Mouse (Mus musculus): ENCODE measurements at regions not wholly inside any gene's neighbourhood (a gene's known extent, or its start where the extent isn't known, plus 50 kb on each side); places are given as distances from the start of the nearest gene placed in this dataset.

GRCm38 (mm10) chr2:117963526-117963925, 148.2 kb upstream of the Thbs1 start:
- WGBS = 90% methylated on average over 2 of the region's 2 CpGs
- H3K9me3 ChIP-seq (replicated peaks) = no peaks in the 10 kb centered on the region
- H3K4me3 ChIP-seq = no peak overlapping the region
- no peak for DNase-seq (ENCODE audit: low spot score)
- H3K27ac ChIP-seq (replicated peaks) = no peak overlapping the region
- no peaks in the 10 kb centered on the region for H3K36me3 ChIP-seq
- no peaks in the 10 kb centered on the region for H3K4me1 ChIP-seq
- no peaks in the 10 kb centered on the region for H3K27me3 ChIP-seq (ENCODE audit: low read depth, poor library complexity, severe bottlenecking)

GRCm38 (mm10) chr2:117965758-117966157, 145.9 kb upstream of the Thbs1 start:
- 87% methylated on average over 4 of the region's 4 CpGs for WGBS
- DNase-seq (ENCODE audit: low spot score) = no peak
- Histone ChIP-seq H3K27me3 (ENCODE audit: low read depth, poor library complexity, severe bottlenecking) (no peaks in the 10 kb centered on the region), H3K9me3 (replicated peaks) (no peaks in the 10 kb centered on the region), H3K4me3 (no peak overlapping the region), H3K27ac (replicated peaks) (no peak overlapping the region), H3K36me3 (no peaks in the 10 kb centered on the region), H3K4me1 (no peaks in the 10 kb centered on the region)

- H3K4me3 ChIP-seq = no peak overlapping the region
- WGBS = 100% methylated on average over 1 of the region's 1 CpGs
- H3K9me3 ChIP-seq (replicated peaks) = no peaks in the 10 kb centered on the region
- H3K27ac ChIP-seq (replicated peaks) = no peak overlapping the region
- H3K4me1 ChIP-seq = no peaks in the 10 kb centered on the region
- DNase-seq (ENCODE audit: low spot score) = no peak
- H3K27me3 ChIP-seq (ENCODE audit: low read depth, poor library complexity, severe bottlenecking) = no peaks in the 10 kb centered on the region
- no peaks in the 10 kb centered on the region for H3K36me3 ChIP-seq
These were observed 142.9 kb upstream of the Thbs1 start for GRCm38 (mm10) chr2:117968731-117969130.

DNA sequence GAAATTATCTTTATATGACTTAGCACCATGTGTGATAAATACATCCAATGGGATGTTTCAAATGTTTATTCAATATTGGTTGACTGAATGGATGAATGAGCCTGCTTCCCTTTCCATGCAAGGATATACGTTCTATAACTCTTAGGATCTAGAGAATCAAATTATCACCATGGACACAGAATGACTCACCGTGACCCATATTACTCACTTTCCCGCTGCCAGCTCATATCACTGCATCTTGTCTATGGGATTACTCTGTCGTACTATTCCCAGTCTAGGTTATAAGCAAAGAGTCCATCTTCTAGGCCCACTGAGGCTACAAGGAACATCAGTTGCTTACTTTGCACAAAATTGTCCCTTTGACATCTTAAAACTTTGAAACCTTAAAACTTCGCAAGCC, 141.0 kb upstream of the Thbs1 start:
- Histone ChIP-seq H3K9me3 (replicated peaks) (no peaks in the 10 kb centered on the region), H3K4me3 (no peak overlapping the region), H3K27me3 (ENCODE audit: low read depth, poor library complexity, severe bottlenecking) (no peaks in the 10 kb centered on the region), H3K4me1 (no peaks in the 10 kb centered on the region), H3K27ac (replicated peaks) (no peak overlapping the region), H3K36me3 (no peaks in the 10 kb centered on the region)
- WGBS = 94% methylated on average over 5 of the region's 5 CpGs
- DNase-seq (ENCODE audit: low spot score) = no peak

DNA sequence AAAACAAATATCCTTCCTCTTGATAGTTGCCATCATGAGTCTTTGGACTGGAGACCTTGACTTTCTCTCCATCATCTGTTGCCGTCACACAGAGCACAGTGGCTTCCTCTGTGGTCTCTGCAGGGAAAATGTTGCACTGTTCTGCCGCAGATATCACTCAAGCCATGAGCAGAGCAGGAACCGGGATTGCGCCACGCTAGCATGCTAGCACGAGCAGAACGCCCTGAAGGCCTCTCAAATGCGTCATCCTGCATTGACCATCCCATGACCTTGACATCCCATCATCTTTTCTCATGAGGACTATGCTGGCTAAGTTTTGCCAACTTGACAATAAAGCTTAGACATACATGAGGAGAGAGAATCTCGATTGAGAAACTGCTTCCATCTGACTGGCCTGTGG, 134.6 kb upstream of the Thbs1 start:
- Histone ChIP-seq H3K27me3 (ENCODE audit: low read depth, poor library complexity, severe bottlenecking) (no peaks in the 10 kb centered on the region), H3K4me1 (no peaks in the 10 kb centered on the region)
- DNase-seq (ENCODE audit: low spot score) = no peak

DNA sequence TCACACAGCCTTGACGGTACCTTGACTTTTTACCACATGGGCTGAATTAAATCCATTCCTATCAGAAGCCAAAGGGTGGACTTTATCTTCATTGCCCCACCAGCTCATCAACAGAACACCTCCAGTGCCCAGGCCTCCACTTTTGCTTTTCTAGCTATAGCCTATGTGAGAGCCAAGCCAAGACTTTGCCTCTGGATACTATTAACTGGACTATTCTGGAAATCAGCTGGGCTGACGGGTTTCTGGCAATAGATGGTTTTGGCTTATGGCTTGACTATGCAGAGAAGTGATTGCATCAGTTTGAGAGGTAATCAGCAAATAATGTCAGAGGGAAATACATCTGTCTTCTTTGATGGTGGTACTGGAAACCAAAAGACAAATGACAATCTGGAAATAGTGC, 130.8 kb upstream of the Thbs1 start:
- Histone ChIP-seq H3K36me3 (no peaks in the 10 kb centered on the region), H3K4me1 (no peaks in the 10 kb centered on the region), H3K4me3 (no peak overlapping the region), H3K27ac (replicated peaks) (no peak overlapping the region), H3K27me3 (ENCODE audit: low read depth, poor library complexity, severe bottlenecking) (no peaks in the 10 kb centered on the region), H3K9me3 (replicated peaks) (no peaks in the 10 kb centered on the region)
- WGBS = 95% methylated on average over 2 of the region's 2 CpGs
- no peak for DNase-seq (ENCODE audit: low spot score)

More for the DNA sequence above, 134.6 kb upstream of the Thbs1 start:
- Histone ChIP-seq H3K27ac (replicated peaks) (no peak overlapping the region), H3K9me3 (replicated peaks) (no peaks in the 10 kb centered on the region), H3K4me3 (no peak overlapping the region), H3K36me3 (no peaks in the 10 kb centered on the region)
- WGBS = 94% methylated on average over 9 of the region's 9 CpGs

DNA sequence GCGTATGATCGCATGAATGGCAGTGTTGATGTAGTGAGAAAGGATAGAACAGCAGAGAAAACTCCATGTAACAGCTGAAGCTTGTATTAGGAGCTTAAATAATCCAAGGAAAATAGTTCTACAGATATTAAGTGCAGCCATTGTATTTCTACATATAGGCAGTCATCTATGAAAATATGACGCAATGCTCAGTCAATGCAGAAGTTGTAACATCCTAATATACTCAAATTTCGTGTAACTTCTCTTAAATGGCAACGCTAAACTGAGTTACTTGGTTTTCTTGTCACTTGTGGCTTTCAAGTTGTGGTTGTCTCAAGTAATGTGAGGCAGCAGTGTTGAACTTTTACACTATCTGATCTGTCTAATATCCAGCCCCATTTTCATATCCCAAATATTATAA, 127.1 kb upstream of the Thbs1 start:
- no peak overlapping the region for H3K27ac ChIP-seq (replicated peaks)
- 0 out of 2 replicates have a peak, but pooled peaks cover 4% of the 10 kb centered on the region for H3K4me1 ChIP-seq
- no peaks in the 10 kb centered on the region for H3K27me3 ChIP-seq (ENCODE audit: low read depth, poor library complexity, severe bottlenecking)
- no peaks in the 10 kb centered on the region for H3K36me3 ChIP-seq
- DNase-seq (ENCODE audit: low spot score) = no peak
- 95% methylated on average over 5 of the region's 5 CpGs for WGBS
- H3K4me3 ChIP-seq = no peak overlapping the region
- H3K9me3 ChIP-seq (replicated peaks) = no peaks in the 10 kb centered on the region

- 87% methylated on average over 10 of the region's 10 CpGs for WGBS
- no peak for DNase-seq (ENCODE audit: low spot score)
- Histone ChIP-seq H3K27me3 (ENCODE audit: low read depth, poor library complexity, severe bottlenecking) (no peaks in the 10 kb centered on the region), H3K4me3 (no peak overlapping the region), H3K27ac (replicated peaks) (no peak overlapping the region), H3K36me3 (no peaks in the 10 kb centered on the region), H3K4me1 (0 out of 2 replicates have a peak, but pooled peaks cover 4% of the 10 kb centered on the region), H3K9me3 (replicated peaks) (no peaks in the 10 kb centered on the region)
These were observed 124.1 kb upstream of the Thbs1 start for GRCm38 (mm10) chr2:117987426-117988215.

DNA sequence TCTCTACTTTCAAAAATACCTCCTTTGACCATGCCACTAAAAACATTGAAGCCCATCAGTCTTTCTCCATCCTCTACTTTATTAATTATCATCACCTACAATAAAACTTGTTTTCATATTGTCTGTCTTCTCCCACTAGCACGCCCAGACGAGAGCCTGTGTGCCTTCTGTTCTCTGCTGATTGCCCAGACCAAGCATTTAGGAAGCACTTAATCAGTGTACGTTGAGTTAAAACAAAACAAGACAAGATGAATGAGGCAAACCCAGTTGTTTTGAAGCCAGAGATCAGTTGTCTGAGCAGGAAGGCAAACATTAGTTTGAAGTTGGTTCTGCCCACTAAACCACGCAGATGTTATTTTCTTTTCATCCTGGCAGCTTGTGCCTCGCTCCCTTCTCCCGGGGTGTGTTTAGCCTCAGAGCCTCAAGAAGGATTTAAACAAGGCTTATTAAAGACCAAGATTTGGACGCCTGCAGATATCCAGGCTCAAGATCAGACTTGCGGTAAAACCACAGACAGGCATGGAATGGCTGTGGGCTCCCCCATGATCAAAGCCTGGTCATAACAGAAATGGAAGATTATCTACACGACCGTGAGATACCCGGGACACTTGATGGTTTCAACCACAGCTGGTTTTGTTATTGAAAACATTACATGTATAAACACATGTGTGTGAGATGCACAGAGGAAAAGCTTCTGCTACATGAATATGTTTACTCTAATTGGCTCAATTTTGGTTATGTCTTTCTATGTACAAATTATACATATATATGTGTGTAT, 123.1 kb upstream of the Thbs1 start:
- no peaks in the 10 kb centered on the region for H3K27me3 ChIP-seq (ENCODE audit: low read depth, poor library complexity, severe bottlenecking)
- H3K27ac ChIP-seq (replicated peaks) = no peak overlapping the region
- 0 out of 2 replicates have a peak, but pooled peaks cover 4% of the 10 kb centered on the region for H3K4me1 ChIP-seq
- H3K4me3 ChIP-seq = no peak overlapping the region
- no peak for DNase-seq (ENCODE audit: low spot score)
- WGBS = 71% methylated on average over 11 of the region's 11 CpGs
- no peaks in the 10 kb centered on the region for H3K9me3 ChIP-seq (replicated peaks)
- H3K36me3 ChIP-seq = no peaks in the 10 kb centered on the region

- H3K4me1 ChIP-seq = 0 out of 2 replicates have a peak, but pooled peaks cover 4% of the 10 kb centered on the region
- H3K27me3 ChIP-seq (ENCODE audit: low read depth, poor library complexity, severe bottlenecking) = no peaks in the 10 kb centered on the region
- no peaks in the 10 kb centered on the region for H3K36me3 ChIP-seq
- no peak overlapping the region for H3K4me3 ChIP-seq
- no peaks in the 10 kb centered on the region for H3K9me3 ChIP-seq (replicated peaks)
- WGBS = 90% methylated on average over 8 of the region's 8 CpGs
- no peak for DNase-seq (ENCODE audit: low spot score)
- no peak overlapping the region for H3K27ac ChIP-seq (replicated peaks)
These were observed 122.5 kb upstream of the Thbs1 start for GRCm38 (mm10) chr2:117989215-117989614.

GRCm38 (mm10) chr2:117996130-117997083, 115.3 kb upstream of the Thbs1 start:
- 83% methylated on average over 14 of the region's 14 CpGs for WGBS
- Histone ChIP-seq H3K27me3 (ENCODE audit: low read depth, poor library complexity, severe bottlenecking) (no peaks in the 10 kb centered on the region), H3K27ac (replicated peaks) (no peak overlapping the region), H3K36me3 (no peaks in the 10 kb centered on the region), H3K4me1 (no peaks in the 10 kb centered on the region), H3K4me3 (no peak overlapping the region), H3K9me3 (replicated peaks) (no peaks in the 10 kb centered on the region)
- DNase-seq (ENCODE audit: low spot score) = no peak

DNA sequence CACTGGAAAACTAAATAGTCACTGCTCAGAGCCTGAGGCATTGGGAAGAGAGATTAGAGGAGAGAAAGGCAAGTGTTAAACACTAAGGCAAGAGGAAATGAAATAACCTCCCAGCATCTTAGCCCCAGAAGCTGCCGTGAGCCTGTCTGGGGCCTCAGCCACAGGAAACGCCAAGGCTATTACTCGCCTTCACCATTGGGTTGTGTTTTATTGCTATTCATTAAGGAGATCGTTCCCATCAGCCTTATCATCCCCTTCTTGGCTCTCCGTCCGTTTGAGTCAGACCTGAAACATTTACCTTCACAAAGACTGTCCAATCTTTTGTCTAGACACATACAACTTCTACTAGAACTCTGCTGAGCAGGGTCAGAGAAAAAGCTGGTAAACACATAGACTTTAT, 112.0 kb upstream of the Thbs1 start:
- H3K9me3 ChIP-seq (replicated peaks) = no peaks in the 10 kb centered on the region
- WGBS = 79% methylated on average over 6 of the region's 6 CpGs
- DNase-seq (ENCODE audit: low spot score) = no peak

More for the DNA sequence above, 112.0 kb upstream of the Thbs1 start:
- Histone ChIP-seq H3K36me3 (no peaks in the 10 kb centered on the region), H3K4me3 (no peak overlapping the region), H3K4me1 (no peaks in the 10 kb centered on the region), H3K27ac (replicated peaks) (no peak overlapping the region), H3K27me3 (ENCODE audit: low read depth, poor library complexity, severe bottlenecking) (no peaks in the 10 kb centered on the region)

All from midbrain, embryonic 10.5 days (tissue).